20 mouse cellular contexts compared by ENCODE assay signal in the genomic region with DNA sequence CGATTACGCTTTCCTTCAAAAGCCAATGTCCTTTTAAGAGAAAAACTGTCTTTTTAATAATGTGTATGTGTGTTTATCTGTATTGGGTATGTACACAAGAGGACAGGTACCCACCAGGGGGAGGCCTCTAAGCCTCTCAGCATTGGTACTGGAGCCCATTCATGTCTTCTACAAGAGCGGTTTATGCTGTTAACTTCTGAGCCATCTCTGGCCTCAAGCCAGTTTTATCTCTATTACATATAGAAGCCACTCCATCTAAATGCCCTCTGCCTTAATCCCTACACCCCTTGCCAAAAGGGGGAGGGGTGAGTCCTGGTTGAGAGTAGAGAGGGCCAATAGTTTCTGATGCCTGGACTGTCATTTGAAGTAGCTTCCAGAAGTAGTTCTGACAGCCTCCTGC. TPM values are rescaled to one million over a fixed set of nuclear protein-coding genes. Genes with fewer than 3 reads are reported as not detected.
A peak's percentile ranks its signal among the peaks of the same experiment; 100 is the strongest.
DNase-seq lines count a peak whose midpoint lies in the region; ATAC-seq and TF ChIP-seq lines count a peak whose summit lies in the region.
"Had no signal": no experiment of that assay in that cellular context is flagged by ENCODE, and none has a peak within 500 bp of the region (broad histone marks: within the 10 kb centered on the region; RNA-seq: fewer than 3 reads in every experiment).

No protein-coding gene starts in this region.

- no peak for TF ChIP-seq CTCF in layer of hippocampus, adult 2 months (conservative IDR thresholded peaks at IDR 0.05)

- no peak overlapping the region for H3K4me3 ChIP-seq in layer of hippocampus, adult 2 months
- no peak overlapping the region for H3K4me3 ChIP-seq in neural tube, embryonic 11.5 days (ENCODE audit: low read depth, low read length)
- H3K4me3 ChIP-seq in neural tube, embryonic 15.5 days (replicated peaks): no peak overlapping the region
- H3K4me3 ChIP-seq in midbrain, embryonic 14.5 days (replicated peaks; ENCODE audit: low read depth, low read length): no peak overlapping the region
- H3K4me3 ChIP-seq: embryonic facial prominence, embryonic 12.5 days; gastrocnemius, adult 2 months; liver, embryonic 13.5 days; neural tube, embryonic 12.5 days had no signal

- H3K9ac ChIP-seq in neural tube, embryonic 11.5 days (ENCODE audit: low read length): no peak overlapping the region
- H3K9ac ChIP-seq in neural tube, embryonic 15.5 days (replicated peaks): no peak overlapping the region
- H3K9ac ChIP-seq in midbrain, embryonic 14.5 days (replicated peaks; ENCODE audit: low read length): no peak overlapping the region
- H3K9ac ChIP-seq: embryonic facial prominence, embryonic 12.5 days; liver, embryonic 13.5 days; neural tube, embryonic 12.5 days had no signal

- WGBS in neural tube, embryonic 11.5 days: 87% methylated on average over 3 of the region's 3 CpGs
- WGBS in neural tube, embryonic 15.5 days: 69% methylated on average over 3 of the region's 3 CpGs
- WGBS in midbrain, embryonic 14.5 days: 59% methylated on average over 3 of the region's 3 CpGs

- peak overlapping the region; percentile 72; the same call in 1 of the 2 replicates for H3K27ac ChIP-seq in layer of hippocampus, adult 2 months
- H3K27ac ChIP-seq in neural tube, embryonic 11.5 days (ENCODE audit: low read depth, low read length): 0 out of 2 replicates have a peak overlapping the region, but pooled peaks have one; percentile 6
- no peak overlapping the region for H3K27ac ChIP-seq in neural tube, embryonic 15.5 days (replicated peaks)
- H3K27ac ChIP-seq in midbrain, embryonic 14.5 days (replicated peaks; ENCODE audit: low read depth, low read length): no peak overlapping the region
- H3K27ac ChIP-seq: embryonic facial prominence, embryonic 12.5 days; gastrocnemius, adult 2 months; liver, embryonic 13.5 days; neural tube, embryonic 12.5 days had no signal

- DNase-seq in cerebellum, postnatal 10 days: peak; percentile 26 to 28
- no peak for DNase-seq in cerebellum, adult 11 months
- DNase-seq in layer of hippocampus, adult 2 months (ENCODE audit: low spot score in 2 of 2): no peak
- DNase-seq in layer of hippocampus, postnatal 14 days (ENCODE audit: low spot score in 2 of 2): no peak
- DNase-seq in neural tube, embryonic 11.5 days (ENCODE audit: low spot score): no peak
- peak; percentile 22 for DNase-seq in midbrain, embryonic 14.5 days
- DNase-seq in thymus, postnatal 10 days (ENCODE audit: low spot score in 2 of 2): no peak
- DNase-seq: gastrocnemius, adult 2 months; heart, postnatal 4 days; left cerebral cortex, postnatal 4 days; liver, embryonic 13.5 days; right cerebral cortex, postnatal 4 days had no signal

- H3K4me1 ChIP-seq in neural tube, embryonic 11.5 days (ENCODE audit: control insufficient read depth, insufficient read depth, low read length): peaks cover 27% of the 10 kb centered on the region
- H3K4me1 ChIP-seq in neural tube, embryonic 15.5 days: peaks cover 12% of the 10 kb centered on the region
- H3K4me1 ChIP-seq in midbrain, embryonic 14.5 days (ENCODE audit: control insufficient read depth, insufficient read depth, low read length): peaks cover 14% of the 10 kb centered on the region

- H3K9me3 ChIP-seq in neural tube, embryonic 11.5 days (ENCODE audit: control insufficient read depth, low read length): no peaks in the 10 kb centered on the region
- no peaks in the 10 kb centered on the region for H3K9me3 ChIP-seq in neural tube, embryonic 15.5 days (replicated peaks)
- no peaks in the 10 kb centered on the region for H3K9me3 ChIP-seq in midbrain, embryonic 14.5 days (ENCODE audit: control insufficient read depth, low read length)
- H3K9me3 ChIP-seq: embryonic facial prominence, embryonic 12.5 days; liver, embryonic 13.5 days; neural tube, embryonic 12.5 days had no signal

- no peaks in the 10 kb centered on the region for H3K36me3 ChIP-seq in neural tube, embryonic 11.5 days (ENCODE audit: control insufficient read depth, insufficient read depth, low read length)
- H3K36me3 ChIP-seq in neural tube, embryonic 15.5 days: no peaks in the 10 kb centered on the region
- H3K36me3 ChIP-seq in midbrain, embryonic 14.5 days (ENCODE audit: control insufficient read depth, insufficient read depth, low read length): no peaks in the 10 kb centered on the region
- H3K36me3 ChIP-seq: embryonic facial prominence, embryonic 12.5 days; liver, embryonic 13.5 days; neural tube, embryonic 12.5 days had no signal

- H3K27me3 ChIP-seq in neural tube, embryonic 11.5 days (ENCODE audit: control insufficient read depth, insufficient read depth, low read length): no peaks in the 10 kb centered on the region
- H3K27me3 ChIP-seq in neural tube, embryonic 15.5 days (replicated peaks): no peaks in the 10 kb centered on the region
- no peaks in the 10 kb centered on the region for H3K27me3 ChIP-seq in midbrain, embryonic 14.5 days (ENCODE audit: control insufficient read depth, insufficient read depth, low read length)
- H3K27me3 ChIP-seq: embryonic facial prominence, embryonic 12.5 days; liver, embryonic 13.5 days; neural tube, embryonic 12.5 days had no signal

- no peak overlapping the region for H3K4me2 ChIP-seq in neural tube, embryonic 11.5 days (ENCODE audit: low read depth)
- no peak overlapping the region for H3K4me2 ChIP-seq in neural tube, embryonic 15.5 days
- H3K4me2 ChIP-seq in midbrain, embryonic 14.5 days (ENCODE audit: low read length): no peak overlapping the region
- H3K4me2 ChIP-seq: embryonic facial prominence, embryonic 12.5 days; liver, embryonic 13.5 days; neural tube, embryonic 12.5 days had no signal

- no peak for ATAC-seq in neural tube, embryonic 11.5 days (ENCODE audit: insufficient read depth, low FRiP score, low TSS enrichment)
- no peak for ATAC-seq in neural tube, embryonic 15.5 days (ENCODE audit: low FRiP score)
- no peak for ATAC-seq in midbrain, embryonic 14.5 days (ENCODE audit: low FRiP score, low TSS enrichment)
- ATAC-seq: intestine, postnatal 0 days had no signal

RNA-seq across cellular contexts. Expression of gene Cecr2, which starts 48.6 kb away (rescaled TPM):
- 10 to 100 TPM; 10.0 to 11.8 TPM for total RNA-seq in layer of hippocampus, adult 2 months (2021)
- total RNA-seq in layer of hippocampus, postnatal 14 days (2021): 10 to 100 TPM in 1 of 2 experiments, 1 to 10 TPM in 1; 8.9 to 12.5 TPM
- 18.2 and 20.7 TPM in 2 replicates for polyA plus RNA-seq in neural tube, embryonic 11.5 days (2014; fragmentation: Nextera tagmentation; extraction: Ambion mirVana)
- 1.4 and 1.7 TPM in 2 replicates for polyA plus RNA-seq in neural tube, embryonic 15.5 days (2015; fragmentation: Nextera tagmentation; extraction: Ambion mirVana)
- polyA plus RNA-seq in midbrain, embryonic 14.5 days (2014; fragmentation: Nextera tagmentation; extraction: Ambion mirVana): 3.8 and 5.2 TPM in 2 replicates

RNA-seq across cellular contexts. Expression of gene Slc25a18, which starts 58.6 kb away (rescaled TPM):
- 10 to 100 TPM; 57.4 to 61.9 TPM for total RNA-seq in layer of hippocampus, adult 2 months (2021)
- total RNA-seq in layer of hippocampus, postnatal 14 days (2021): 10 to 100 TPM; 50.4 to 51.5 TPM
- 1.8 and 1.9 TPM in 2 replicates for polyA plus RNA-seq in neural tube, embryonic 11.5 days (2014; fragmentation: Nextera tagmentation; extraction: Ambion mirVana)
- 22.1 and 22.5 TPM in 2 replicates for polyA plus RNA-seq in neural tube, embryonic 15.5 days (2015; fragmentation: Nextera tagmentation; extraction: Ambion mirVana)
- 8.3 and 10.8 TPM in 2 replicates for polyA plus RNA-seq in midbrain, embryonic 14.5 days (2014; fragmentation: Nextera tagmentation; extraction: Ambion mirVana)
- total RNA-seq: common myeloid progenitor, adult 5-6 weeks; granulocyte monocyte progenitor cell, adult 5-6 weeks; megakaryocyte-erythroid progenitor cell, adult 5-6 weeks had no signal
- polyA plus RNA-seq: intestine, postnatal 0 days; urinary bladder, adult 2 months had no signal

Comparison
In these comparisons a context has a peak if more than half of its experiments do, and no peak if none do; other contexts are left out.
1. DNase-seq: peak in cerebellum, postnatal 10 days (2 of 2) and midbrain, embryonic 14.5 days (single experiment); none in cerebellum, adult 11 months (single experiment), layer of hippocampus, adult 2 months (0 of 2), layer of hippocampus, postnatal 14 days (0 of 2), neural tube, embryonic 11.5 days (single experiment) and thymus, postnatal 10 days (0 of 2).
2. H3K27ac ChIP-seq: peak in layer of hippocampus, adult 2 months (single experiment) and neural tube, embryonic 11.5 days (single experiment); none in neural tube, embryonic 15.5 days (single experiment) and midbrain, embryonic 14.5 days (single experiment).